ENCODE assay signal across 8 mouse cellular contexts in genomic region chr19:22753311-22753809, GRCm38 (mm10).
A peak's percentile ranks its signal among the peaks of the same experiment; 100 is the strongest.
DNase-seq lines count a peak whose midpoint lies in the region; ATAC-seq and TF ChIP-seq lines count a peak whose summit lies in the region.

No protein-coding gene starts in this region.

- no peaks in the 10 kb centered on the region for H3K9me3 ChIP-seq in kidney, embryonic 16.5 days (ENCODE audit: low read length)
- no peaks in the 10 kb centered on the region for H3K9me3 ChIP-seq in embryonic facial prominence, embryonic 13.5 days
- no peaks in the 10 kb centered on the region for H3K9me3 ChIP-seq in liver, embryonic 12.5 days (replicated peaks)

- no peak overlapping the region for H3K4me3 ChIP-seq in kidney, embryonic 16.5 days (ENCODE audit: low read length)
- H3K4me3 ChIP-seq in embryonic facial prominence, embryonic 13.5 days: no peak overlapping the region
- H3K4me3 ChIP-seq in lung, adult 2 months (replicated peaks; ENCODE audit: extremely low read depth, low read depth, low read length): no peak overlapping the region
- H3K4me3 ChIP-seq in liver, embryonic 12.5 days: no peak overlapping the region

- H3K9ac ChIP-seq in kidney, embryonic 16.5 days (replicated peaks; ENCODE audit: low read length): no peak overlapping the region
- no peak overlapping the region for H3K9ac ChIP-seq in embryonic facial prominence, embryonic 13.5 days
- H3K9ac ChIP-seq in liver, embryonic 12.5 days: no peak overlapping the region

- H3K27me3 ChIP-seq in kidney, embryonic 16.5 days (ENCODE audit: insufficient read depth, low read length): no peaks in the 10 kb centered on the region
- no peaks in the 10 kb centered on the region for H3K27me3 ChIP-seq in embryonic facial prominence, embryonic 13.5 days
- no peaks in the 10 kb centered on the region for H3K27me3 ChIP-seq in liver, embryonic 12.5 days (replicated peaks)

- ATAC-seq in kidney, embryonic 16.5 days (ENCODE audit: low FRiP score, low TSS enrichment): peak; percentile 46; the same call in 1 of the 2 replicates
- no peak for ATAC-seq in embryonic facial prominence, embryonic 13.5 days (ENCODE audit: insufficient number of reproducible peaks, insufficient read depth, low FRiP score, low TSS enrichment, low read depth)
- no peak for ATAC-seq in liver, embryonic 12.5 days

- no peak for DNase-seq in kidney, postnatal 36 days
- DNase-seq in layer of hippocampus, adult 11-12 months (ENCODE audit: low spot score): peak; percentile 75
- DNase-seq in lung, adult 2 months: peak; percentile 2
- DNase-seq in telencephalon, adult 2 months (ENCODE audit: low read depth, low spot score): peak; percentile 59
- no peak for DNase-seq in testis, postnatal 10 days (ENCODE audit: low spot score)

- no peaks in the 10 kb centered on the region for H3K36me3 ChIP-seq in kidney, embryonic 16.5 days (ENCODE audit: insufficient read depth, low read length)
- H3K36me3 ChIP-seq in embryonic facial prominence, embryonic 13.5 days: no peaks in the 10 kb centered on the region
- no peaks in the 10 kb centered on the region for H3K36me3 ChIP-seq in liver, embryonic 12.5 days

- no peak for TF ChIP-seq CTCF in lung, adult 2 months (IDR thresholded peaks at IDR 0.05; ENCODE audit: insufficient read depth, low read length)

- no peaks in the 10 kb centered on the region for H3K4me1 ChIP-seq in kidney, embryonic 16.5 days (ENCODE audit: insufficient read depth, low read length)
- H3K4me1 ChIP-seq in embryonic facial prominence, embryonic 13.5 days: peaks cover 6% of the 10 kb centered on the region; the same call in 1 of the 2 replicates
- no peaks in the 10 kb centered on the region for H3K4me1 ChIP-seq in lung, adult 2 months (ENCODE audit: control insufficient read depth, insufficient read depth, low read length)
- H3K4me1 ChIP-seq in liver, embryonic 12.5 days: no peaks in the 10 kb centered on the region

- TF ChIP-seq POLR2A in lung, adult 2 months (IDR thresholded peaks at IDR 0.05; ENCODE audit: borderline replicate concordance, extremely low read depth, low read depth, low read length): no peak

- 38% methylated on average over 13 of the region's 13 CpGs for WGBS in kidney, embryonic 16.5 days
- WGBS in embryonic facial prominence, embryonic 13.5 days: 33% methylated on average over 13 of the region's 13 CpGs
- 26% methylated on average over 13 of the region's 13 CpGs for WGBS in lung, adult 2 months
- 50% methylated on average over 13 of the region's 13 CpGs for WGBS in liver, embryonic 12.5 days (ENCODE audit: insufficient replicate concordance)

- no peak overlapping the region for H3K4me2 ChIP-seq in kidney, embryonic 16.5 days (replicated peaks; ENCODE audit: low read depth, low read length)
- H3K4me2 ChIP-seq in embryonic facial prominence, embryonic 13.5 days: 0 out of 2 replicates have a peak overlapping the region, but pooled peaks have one; percentile 11
- H3K4me2 ChIP-seq in liver, embryonic 12.5 days: no peak overlapping the region

- H3K27ac ChIP-seq in kidney, embryonic 16.5 days (ENCODE audit: low read length): no peak overlapping the region
- no peak overlapping the region for H3K27ac ChIP-seq in embryonic facial prominence, embryonic 13.5 days
- no peak overlapping the region for H3K27ac ChIP-seq in liver, embryonic 12.5 days

Comparison
In these comparisons a context has a peak if more than half of its experiments do, and no peak if none do; other contexts are left out.
1. DNase-seq: peak in layer of hippocampus, adult 11-12 months (single experiment), lung, adult 2 months (single experiment) and telencephalon, adult 2 months (single experiment); none in kidney, postnatal 36 days (0 of 2) and testis, postnatal 10 days (single experiment).